Mouse (Mus musculus) embryonic facial prominence, embryonic 11.5 days (tissue): ENCODE data around the gene Fnbp1. TPM values are rescaled to one million over a fixed set of nuclear protein-coding genes. Genes with fewer than 3 reads are reported as not detected.

Experiments
- ATAC-seq: fragments of 200-750 bp; cut with Nextera tagmentation; replicated peaks from 2 replicates; pipeline ENCODE4 v1.8.0; 2017; ENCODE audit warnings: low read depth; ENCODE audit not compliant: insufficient number of reproducible peaks, low FRiP score, low TSS enrichment
- DNase-seq: peaks from one replicate; pipeline ENCODE4 v3.0.0-alpha.2; 2015; ENCODE audit warnings: low spot score
- H3K27ac ChIP-seq: fragments of 300-500 bp; sonication (generic); replicated peaks from 2 replicates; pipeline ENCODE4 v1.5.1; 2014; ENCODE audit warnings: mild to moderate bottlenecking, low read depth, low read length, control low read depth
- H3K27me3 ChIP-seq: fragments of 300-500 bp; sonication (generic); 2 replicates; pipeline ENCODE4 v1.6.1; 2014; ENCODE audit warnings: mild to moderate bottlenecking, low read length, moderate library complexity, mixed read lengths; ENCODE audit not compliant: control insufficient read depth, insufficient read depth
- H3K36me3 ChIP-seq: fragments of 300-500 bp; sonication (generic); replicated peaks from 2 replicates; pipeline ENCODE4 v1.6.1; 2014; ENCODE audit warnings: low read depth, mild to moderate bottlenecking, low read length, moderate library complexity, mixed read lengths; ENCODE audit not compliant: control insufficient read depth, insufficient read depth
- H3K4me1 ChIP-seq: fragments of 300-500 bp; sonication (generic); 2 replicates; pipeline ENCODE4 v1.6.1; 2014; ENCODE audit warnings: low read length, mixed read lengths; ENCODE audit not compliant: control insufficient read depth, insufficient read depth
- H3K4me2 ChIP-seq: fragments of 300-500 bp; sonication (generic); 2 replicates; pipeline ENCODE4 v1.6.1; 2014; ENCODE audit warnings: low read depth, mild to moderate bottlenecking, control low read depth, low read length, moderate library complexity
- H3K4me3 ChIP-seq: fragments of 300-500 bp; sonication (generic); 2 replicates; pipeline ENCODE4 v1.5.1; 2014; ENCODE audit warnings: low read depth, low read length, control low read depth
- H3K9ac ChIP-seq: fragments of 300-500 bp; sonication (generic); replicated peaks from 2 replicates; pipeline ENCODE4 v1.6.1; 2014; ENCODE audit warnings: mild to moderate bottlenecking, control low read depth, low read length
- H3K9me3 ChIP-seq: fragments of 300-500 bp; sonication (generic); replicated peaks from 2 replicates; pipeline ENCODE4 v1.6.1; 2016; ENCODE audit warnings: mild to moderate bottlenecking, low read length, inconsistent platforms, mixed read lengths; ENCODE audit not compliant: control insufficient read depth
- WGBS: fragments of 180-500 bp; shearing (Covaris S2); extraction: QIAGEN DNeasy Blood & Tissue Kit; methylation state at CpG from one replicate; pipeline ENCODE4 v1.1.7; 2014; 5-methylcytosine and 5-hydroxymethylcytosine counted together
- polyA plus RNA-seq: library from polyadenylated mRNA; unstranded; fragments of >200 nt; fragmentation: Nextera tagmentation; extraction: Ambion mirVana; gene quantifications from 2 replicates; pipeline ENCODE4 v1.2.1, GENCODE M21; 2014

Fnbp1 gene
- polyA plus RNA-seq, 1 experiment from 2014 or later: 17.9 TPM

DNA sequence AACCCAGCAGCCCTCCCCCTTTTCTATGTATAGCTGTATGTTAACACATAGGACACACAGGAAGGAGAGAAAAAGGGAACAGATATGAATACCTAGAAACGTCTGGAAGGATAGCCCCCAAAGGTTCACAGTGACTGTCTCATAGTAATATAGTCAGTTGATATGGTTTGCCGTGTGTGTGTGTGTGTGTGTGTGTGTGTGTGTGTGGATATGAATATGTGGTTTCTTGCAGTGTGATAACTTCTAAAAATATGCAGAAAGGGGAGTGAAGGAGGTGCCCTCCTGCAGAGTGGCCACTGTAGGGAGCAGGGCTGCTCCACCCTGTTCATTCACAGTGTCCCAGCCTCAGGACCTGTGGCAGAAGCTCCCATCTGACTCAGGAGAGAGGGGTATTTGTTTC lies 136.4 kb downstream of the Fnbp1 start:
- DNase-seq (no peak), ATAC-seq (no peak)
- Histone ChIP-seq H3K4me2 (no peak overlapping the region), H3K4me1 (no peaks in the 10 kb centered on the region), H3K4me3 (no peak overlapping the region), H3K9ac (no peak overlapping the region), H3K27ac (no peak overlapping the region), H3K27me3 (no peaks in the 10 kb centered on the region), H3K9me3 (no peaks in the 10 kb centered on the region), H3K36me3 (no peaks in the 10 kb centered on the region)
- WGBS: 88% methylated on average over 2 of the region's 2 CpGs

GRCm38 (mm10) chr2:31002857-31003256 lies 139.0 kb downstream of the Fnbp1 start:
- no peak overlapping the region for H3K27ac ChIP-seq
- no peak for DNase-seq
- no peaks in the 10 kb centered on the region for H3K36me3 ChIP-seq
- H3K4me1 ChIP-seq: no peaks in the 10 kb centered on the region
- H3K4me3 ChIP-seq: no peak overlapping the region
- 90% methylated on average over 10 of the region's 10 CpGs for WGBS
- no peaks in the 10 kb centered on the region for H3K9me3 ChIP-seq
- H3K9ac ChIP-seq: no peak overlapping the region
- no peak overlapping the region for H3K4me2 ChIP-seq
- no peak for ATAC-seq
- no peaks in the 10 kb centered on the region for H3K27me3 ChIP-seq

- Histone ChIP-seq H3K27me3 (no peaks in the 10 kb centered on the region), H3K27ac (no peak overlapping the region), H3K9ac (no peak overlapping the region), H3K9me3 (no peaks in the 10 kb centered on the region), H3K4me3 (no peak overlapping the region), H3K4me2 (no peak overlapping the region), H3K36me3 (no peaks in the 10 kb centered on the region), H3K4me1 (no peaks in the 10 kb centered on the region)
- DNase-seq (no peak), ATAC-seq (peak; percentile 62; the same call in 1 of the 2 replicates)
- WGBS: 70% methylated on average over 8 of the region's 8 CpGs
Measured at GRCm38 (mm10) chr2:30998443-30999260, 143.2 kb downstream of the Fnbp1 start.

DNA sequence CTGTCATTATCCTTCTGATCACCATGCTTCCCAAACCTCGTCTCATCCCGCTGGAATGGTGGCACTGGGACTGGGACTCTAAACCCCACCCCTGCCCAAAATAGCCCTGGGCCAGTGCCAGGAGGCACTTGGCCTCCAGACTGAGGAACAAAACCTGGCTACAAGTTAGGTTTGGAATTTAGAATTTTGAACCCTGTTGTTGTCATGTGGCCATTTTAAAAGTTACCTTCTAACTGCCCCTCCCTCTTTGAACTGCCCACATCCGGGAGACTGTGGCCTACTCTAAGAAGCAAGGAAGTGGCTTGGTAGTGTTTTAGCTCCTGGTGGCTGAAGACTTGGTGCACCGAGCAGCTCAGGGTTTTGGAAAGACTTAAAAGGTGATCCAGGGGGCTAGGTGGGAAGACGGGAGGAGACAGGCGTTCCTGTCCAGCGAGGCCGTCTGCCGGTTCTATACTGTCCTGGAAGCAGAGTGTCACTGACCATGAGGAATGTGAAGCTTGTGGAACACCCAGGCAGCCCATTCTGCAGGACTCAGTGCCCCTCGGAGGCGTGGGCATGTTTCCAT lies 146.3 kb downstream of the Fnbp1 start:
- H3K4me1 ChIP-seq: no peaks in the 10 kb centered on the region
- no peak for DNase-seq
- no peak overlapping the region for H3K9ac ChIP-seq
- ATAC-seq: no peak
- no peak overlapping the region for H3K4me3 ChIP-seq
- H3K4me2 ChIP-seq: no peak overlapping the region
- H3K27ac ChIP-seq: no peak overlapping the region
- no peaks in the 10 kb centered on the region for H3K36me3 ChIP-seq
- no peaks in the 10 kb centered on the region for H3K27me3 ChIP-seq
- H3K9me3 ChIP-seq: no peaks in the 10 kb centered on the region
- 75% methylated on average over 11 of the region's 11 CpGs for WGBS

DNA sequence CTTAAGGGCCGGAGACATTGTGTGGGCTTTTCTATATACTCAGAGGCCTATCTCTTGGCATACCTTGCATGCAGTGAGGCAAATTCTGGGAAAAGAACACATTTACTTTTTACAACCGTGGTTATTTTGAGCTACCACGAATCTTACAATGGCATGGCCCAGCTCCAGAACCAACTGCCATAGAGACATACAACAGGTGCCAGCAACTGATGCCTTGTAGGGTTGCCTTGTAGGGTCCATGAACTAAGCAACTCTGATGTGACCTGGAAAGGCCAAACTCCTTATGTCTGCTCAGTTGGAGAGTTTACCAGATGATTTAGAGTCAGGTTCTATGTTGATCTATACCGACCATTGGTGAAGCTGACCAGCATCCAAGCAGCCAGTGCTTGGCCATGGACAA lies 147.0 kb downstream of the Fnbp1 start:
- ATAC-seq: no peak
- no peaks in the 10 kb centered on the region for H3K27me3 ChIP-seq
- H3K9ac ChIP-seq: no peak overlapping the region
- H3K27ac ChIP-seq: no peak overlapping the region
- WGBS: 97% methylated on average over 4 of the region's 4 CpGs
- no peak overlapping the region for H3K4me2 ChIP-seq
- no peaks in the 10 kb centered on the region for H3K36me3 ChIP-seq
- DNase-seq: no peak
- H3K4me1 ChIP-seq: no peaks in the 10 kb centered on the region
- H3K9me3 ChIP-seq: no peaks in the 10 kb centered on the region
- H3K4me3 ChIP-seq: no peak overlapping the region

- Histone ChIP-seq H3K36me3 (no peaks in the 10 kb centered on the region), H3K9ac (no peak overlapping the region), H3K9me3 (no peaks in the 10 kb centered on the region), H3K4me2 (no peak overlapping the region), H3K4me3 (no peak overlapping the region), H3K27ac (no peak overlapping the region), H3K4me1 (no peaks in the 10 kb centered on the region), H3K27me3 (no peaks in the 10 kb centered on the region)
- DNase-seq: no peak
- whole genome bisulfite sequencing: 84% methylated on average over 9 of the region's 9 CpGs
- no peak for ATAC-seq
Measured at GRCm38 (mm10) chr2:30990221-30990620, 151.6 kb downstream of the Fnbp1 start.

GRCm38 (mm10) chr2:30985111-30986020 lies 156.4 kb downstream of the Fnbp1 start:
- Histone ChIP-seq H3K9me3 (no peaks in the 10 kb centered on the region), H3K4me2 (no peak overlapping the region), H3K4me1 (no peaks in the 10 kb centered on the region), H3K9ac (no peak overlapping the region), H3K4me3 (no peak overlapping the region), H3K27me3 (no peaks in the 10 kb centered on the region), H3K36me3 (no peaks in the 10 kb centered on the region), H3K27ac (no peak overlapping the region)
- DNase-seq (peak; percentile 23), ATAC-seq (no peak)
- 19% methylated on average over 17 of the region's 17 CpGs for WGBS
